Mouse (Mus musculus) small intestine, adult 2 months (tissue): ENCODE results near the gene Col4a2. TPM values are rescaled to one million over a fixed set of nuclear protein-coding genes. Genes with fewer than 3 reads are reported as not detected.

Source experiments
- H3K27ac ChIP-seq: fragments of 200-500 bp; 2 replicates; pipeline ENCODE4 v1.5.1; 2012; ENCODE audit warnings: low read depth, low read length, control low read depth, inconsistent platforms; ENCODE audit not compliant: insufficient read depth
- H3K27me3 ChIP-seq: fragments of 200-500 bp; 2 replicates; pipeline ENCODE4 v1.6.1; 2012; ENCODE audit warnings: mild to moderate bottlenecking, moderate library complexity, low read length, inconsistent platforms; ENCODE audit not compliant: control insufficient read depth, insufficient read depth
- H3K36me3 ChIP-seq: fragments of 200-500 bp; 2 replicates; pipeline ENCODE4 v1.6.1; 2012; ENCODE audit warnings: mild to moderate bottlenecking, low read length, control low read depth, inconsistent platforms; ENCODE audit not compliant: control insufficient read depth, insufficient read depth
- H3K4me1 ChIP-seq: fragments of 200-500 bp; 2 replicates; pipeline ENCODE4 v1.6.1; 2012; ENCODE audit warnings: low read length, inconsistent platforms, mixed read lengths; ENCODE audit not compliant: control insufficient read depth, insufficient read depth, insufficient read length
- H3K4me3 ChIP-seq: fragments of 200-500 bp; 2 replicates; pipeline ENCODE4 v1.5.1; 2012; ENCODE audit warnings: low read depth, mild to moderate bottlenecking, control low read depth, inconsistent platforms, low read length, moderate library complexity
- CTCF ChIP-seq: fragments of 200-500 bp; IDR thresholded peaks from 2 replicates; pipeline ENCODE4 v1.5.1; 2012; ENCODE audit warnings: low read depth, mild to moderate bottlenecking, control low read depth, inconsistent platforms, low read length, moderate library complexity, mixed read lengths; ENCODE audit not compliant: insufficient replicate concordance, insufficient read length; ENCODE audit errors: extremely low read depth
- POLR2A ChIP-seq: fragments of 200-500 bp; IDR thresholded peaks from 2 replicates; pipeline ENCODE4 v1.6.1; 2012; ENCODE audit warnings: low read depth, mild to moderate bottlenecking, control low read depth, inconsistent platforms, low read length, moderate library complexity
- WGBS: fragments of 180-500 bp; shearing (Covaris S2); methylation state at CpG from one replicate; pipeline ENCODE4 v1.1.7; 2018; 5-methylcytosine and 5-hydroxymethylcytosine counted together
- polyA plus RNA-seq: library from polyadenylated mRNA; depleted of rRNA; stranded (reverse); fragments of >200 nt; gene quantifications from 2 replicates; pipeline ENCODE4 v1.2.3, GENCODE M21; 2012

The Col4a2 gene
- polyA plus RNA-seq, 1 experiment = 35.6 TPM

- Histone ChIP-seq H3K27ac (no peak overlapping the region), H3K36me3 (no peaks in the 10 kb centered on the region), H3K27me3 (no peaks in the 10 kb centered on the region), H3K4me3 (no peak overlapping the region), H3K4me1 (no peaks in the 10 kb centered on the region; the same call in 1 of the 2 replicates)
- 69% methylated on average over 6 of the region's 6 CpGs for WGBS
- no peak for TF ChIP-seq CTCF
- TF ChIP-seq POLR2A = no peak
Observed at GRCm38 (mm10) chr8:11324801-11325395, 12.3 kb downstream of the Col4a2 start.

- TF ChIP-seq CTCF (no peak), POLR2A (no peak)
- no peaks in the 10 kb centered on the region for H3K36me3 ChIP-seq
- H3K27ac ChIP-seq = no peak overlapping the region
- H3K4me1 ChIP-seq = no peaks in the 10 kb centered on the region; the same call in 1 of the 2 replicates
- H3K27me3 ChIP-seq = no peaks in the 10 kb centered on the region
- H3K4me3 ChIP-seq = no peak overlapping the region
- 57% methylated on average over 4 of the region's 4 CpGs for WGBS
Observed at GRCm38 (mm10) chr8:11327298-11327697, 14.7 kb downstream of the Col4a2 start.

- TF ChIP-seq CTCF = no peak
- no peak for TF ChIP-seq POLR2A
- WGBS = 60% methylated on average over 5 of the region's 5 CpGs
- Histone ChIP-seq H3K4me3 (no peak overlapping the region), H3K36me3 (no peaks in the 10 kb centered on the region), H3K4me1 (no peaks in the 10 kb centered on the region; the same call in 1 of the 2 replicates), H3K27ac (no peak overlapping the region), H3K27me3 (no peaks in the 10 kb centered on the region)
Observed at GRCm38 (mm10) chr8:11327722-11328417, 15.3 kb downstream of the Col4a2 start.

GRCm38 (mm10) chr8:11331561-11331960 is 19.0 kb downstream of the Col4a2 start:
- TF ChIP-seq POLR2A = no peak
- no peak for TF ChIP-seq CTCF
- 48% methylated on average over 4 of the region's 4 CpGs for WGBS
- peaks cover 2% of the 10 kb centered on the region; the same call in 1 of the 2 replicates for H3K4me1 ChIP-seq
- H3K4me3 ChIP-seq = no peak overlapping the region
- H3K27ac ChIP-seq = no peak overlapping the region
- no peaks in the 10 kb centered on the region for H3K36me3 ChIP-seq
- no peaks in the 10 kb centered on the region for H3K27me3 ChIP-seq

- TF ChIP-seq POLR2A (no peak), CTCF (no peak)
- Histone ChIP-seq H3K27me3 (no peaks in the 10 kb centered on the region), H3K4me1 (peaks cover 5% of the 10 kb centered on the region; the same call in 1 of the 2 replicates), H3K4me3 (no peak overlapping the region), H3K36me3 (no peaks in the 10 kb centered on the region), H3K27ac (no peak overlapping the region)
- 70% methylated on average over 6 of the region's 6 CpGs for WGBS
Observed at GRCm38 (mm10) chr8:11333746-11334145, 21.1 kb downstream of the Col4a2 start.

- TF ChIP-seq POLR2A = no peak
- no peak for TF ChIP-seq CTCF
- H3K27me3 ChIP-seq = no peaks in the 10 kb centered on the region
- WGBS = 52% methylated on average over 3 of the region's 3 CpGs
- no peaks in the 10 kb centered on the region for H3K36me3 ChIP-seq
- H3K4me1 ChIP-seq = peaks cover 5% of the 10 kb centered on the region; the same call in 1 of the 2 replicates
- no peak overlapping the region for H3K4me3 ChIP-seq
- H3K27ac ChIP-seq = no peak overlapping the region
Observed at GRCm38 (mm10) chr8:11334493-11334892, 21.9 kb downstream of the Col4a2 start.

GRCm38 (mm10) chr8:11335238-11335637 is 22.6 kb downstream of the Col4a2 start:
- H3K4me3 ChIP-seq = no peak overlapping the region
- H3K27me3 ChIP-seq = no peaks in the 10 kb centered on the region
- no peaks in the 10 kb centered on the region for H3K36me3 ChIP-seq
- H3K27ac ChIP-seq = no peak overlapping the region
- peaks cover 5% of the 10 kb centered on the region; the same call in 1 of the 2 replicates for H3K4me1 ChIP-seq
- 81% methylated on average over 4 of the region's 4 CpGs for WGBS
- no peak for TF ChIP-seq CTCF
- TF ChIP-seq POLR2A = no peak
